Mouse (Mus musculus): ENCODE results near the gene Sh2b3.

Sh2b3 gene

GRCm38 (mm10) chr5:121791026-121791425 is 46.4 kb downstream of the Sh2b3 start:
- no peak for DNase-seq (ENCODE audit: low read depth, low spot score)

- DNase-seq (ENCODE audit: low read depth, low spot score) = no peak
Measured at GRCm38 (mm10) chr5:121783862-121784500, 53.5 kb downstream of the Sh2b3 start.

- no peak for DNase-seq (ENCODE audit: low read depth, low spot score)
Measured at GRCm38 (mm10) chr5:121782467-121782866, 55.0 kb downstream of the Sh2b3 start.

GRCm38 (mm10) chr5:121780180-121780579 is 57.3 kb downstream of the Sh2b3 start:
- DNase-seq (ENCODE audit: low read depth, low spot score) = no peak

- no peak for DNase-seq (ENCODE audit: low read depth, low spot score)
Measured at GRCm38 (mm10) chr5:121778485-121779119, 58.8 kb downstream of the Sh2b3 start.

- no peak for DNase-seq (ENCODE audit: low read depth, low spot score)
Measured at GRCm38 (mm10) chr5:121771611-121772010, 65.8 kb downstream of the Sh2b3 start.

GRCm38 (mm10) chr5:121769827-121770226 is 67.6 kb downstream of the Sh2b3 start:
- no peak for DNase-seq (ENCODE audit: low read depth, low spot score)

- no peak for DNase-seq (ENCODE audit: low read depth, low spot score)
Measured at GRCm38 (mm10) chr5:121767564-121767963, 69.9 kb downstream of the Sh2b3 start.

- no peak for DNase-seq (ENCODE audit: low read depth, low spot score)
Measured at GRCm38 (mm10) chr5:121766038-121766773, 71.2 kb downstream of the Sh2b3 start.
